Mouse (Mus musculus) liver, embryonic 11.5 days (tissue): ENCODE data around the gene Nedd9. TPM values are rescaled to one million over a fixed set of nuclear protein-coding genes. Genes with fewer than 3 reads are reported as not detected.

Experiments used
- ATAC-seq: fragments of 200-750 bp; cut with Nextera tagmentation; replicated peaks from 2 replicates; pipeline ENCODE4 v1.8.0; 2017; ENCODE audit warnings: moderate number of reproducible peaks, mild to moderate bottlenecking, moderate TSS enrichment, moderate library complexity; ENCODE audit not compliant: low FRiP score
- DNase-seq: peaks from one replicate; pipeline ENCODE4 v3.0.0-alpha.2; 2017; ENCODE audit warnings: low spot score
- H3K27ac ChIP-seq: fragments of 300-500 bp; sonication (generic); 2 replicates; pipeline ENCODE4 v1.5.1; 2014; ENCODE audit warnings: mild to moderate bottlenecking, low read depth, low read length, control low read depth
- H3K27me3 ChIP-seq: fragments of 300-500 bp; sonication (generic); replicated peaks from 2 replicates; pipeline ENCODE4 v1.6.1; 2014; ENCODE audit warnings: low read length, mixed read lengths; ENCODE audit not compliant: control insufficient read depth, insufficient read depth
- H3K36me3 ChIP-seq: fragments of 300-500 bp; sonication (generic); 2 replicates; pipeline ENCODE4 v1.6.1; 2014; ENCODE audit warnings: mild to moderate bottlenecking, low read length, moderate library complexity, mixed read lengths; ENCODE audit not compliant: control insufficient read depth, insufficient read depth
- H3K4me1 ChIP-seq: fragments of 300-500 bp; sonication (generic); replicated peaks from 2 replicates; pipeline ENCODE4 v1.6.1; 2014; ENCODE audit warnings: low read length, mixed read lengths; ENCODE audit not compliant: control insufficient read depth, insufficient read depth
- H3K4me2 ChIP-seq: fragments of 300-500 bp; sonication (generic); 2 replicates; pipeline ENCODE4 v1.6.1; 2014; ENCODE audit warnings: mild to moderate bottlenecking, control low read depth, moderate library complexity
- H3K4me3 ChIP-seq: fragments of 300-500 bp; sonication (generic); 2 replicates; pipeline ENCODE4 v1.5.1; 2014; ENCODE audit warnings: low read depth, low read length, control low read depth
- H3K9ac ChIP-seq: fragments of 300-500 bp; sonication (generic); 2 replicates; pipeline ENCODE4 v1.6.1; 2014; ENCODE audit warnings: low read depth, low read length, control low read depth
- H3K9me3 ChIP-seq: fragments of 300-500 bp; sonication (generic); 2 replicates; pipeline ENCODE4 v1.6.1; 2016; ENCODE audit warnings: low read length, inconsistent platforms, mixed read lengths; ENCODE audit not compliant: control insufficient read depth
- WGBS: fragments of 180-500 bp; shearing (Covaris S2); extraction: QIAGEN DNeasy Blood & Tissue Kit; methylation state at CpG from one replicate; pipeline ENCODE4 v1.1.7; 2014; 5-methylcytosine and 5-hydroxymethylcytosine counted together
- polyA plus RNA-seq: library from polyadenylated mRNA; unstranded; fragments of >200 nt; fragmentation: Nextera tagmentation; extraction: Ambion mirVana; gene quantifications from 2 replicates; pipeline ENCODE4 v1.2.1, GENCODE M21; 2014

Gene Nedd9
- polyA plus RNA-seq, 1 experiment from 2014 or later = 6.1 TPM

DNA sequence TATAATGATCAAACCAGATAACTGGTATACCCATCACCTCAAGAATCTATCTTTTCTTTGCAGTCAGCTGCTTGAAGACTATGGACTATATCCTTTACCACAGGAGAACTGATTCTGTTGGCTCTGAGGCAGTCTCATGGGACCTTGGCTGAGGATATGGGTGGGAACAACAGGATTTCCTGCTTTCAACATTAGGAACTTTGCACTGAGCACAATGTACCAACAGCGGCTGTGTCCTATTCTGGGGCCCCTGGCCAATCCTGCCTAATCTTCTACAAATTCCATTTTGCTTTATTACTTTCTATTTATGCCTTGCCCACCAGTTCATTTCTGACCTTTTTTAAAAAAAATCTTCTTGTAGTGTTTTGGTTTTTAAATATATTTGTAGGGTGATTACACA is 21.0 kb downstream of the Nedd9 start:
- no peak overlapping the region for H3K9ac ChIP-seq
- WGBS = 78% methylated on average over 1 of the region's 1 CpGs
- H3K27ac ChIP-seq = no peak overlapping the region
- H3K9me3 ChIP-seq = no peaks in the 10 kb centered on the region
- no peak overlapping the region for H3K4me2 ChIP-seq
- H3K36me3 ChIP-seq = no peaks in the 10 kb centered on the region
- H3K4me3 ChIP-seq = no peak overlapping the region
- no peaks in the 10 kb centered on the region for H3K27me3 ChIP-seq
- DNase-seq (no peak), ATAC-seq (no peak)
- H3K4me1 ChIP-seq = no peaks in the 10 kb centered on the region

DNA sequence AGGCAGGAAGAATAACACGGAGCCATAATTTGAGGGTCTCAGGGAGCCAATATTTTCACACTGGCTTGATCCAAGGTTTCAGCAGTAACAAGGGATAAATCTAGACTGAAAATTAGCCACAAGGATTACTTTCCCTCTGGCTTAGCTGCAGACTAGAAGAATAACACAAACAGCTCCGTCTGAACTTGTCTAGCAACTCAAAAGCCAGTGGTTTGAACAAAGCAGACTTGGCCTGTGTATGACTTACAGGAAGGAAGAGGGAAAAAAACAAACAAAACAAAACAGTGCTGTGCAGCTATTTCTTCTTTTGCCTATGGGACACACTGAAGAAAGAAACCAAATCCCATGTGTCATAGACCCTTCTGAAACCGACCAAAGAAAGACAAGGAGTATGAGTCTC is 25.7 kb downstream of the Nedd9 start:
- Histone ChIP-seq H3K9ac (no peak overlapping the region), H3K4me3 (no peak overlapping the region), H3K27ac (no peak overlapping the region), H3K4me1 (peaks cover 5% of the 10 kb centered on the region), H3K36me3 (no peaks in the 10 kb centered on the region), H3K4me2 (no peak overlapping the region), H3K9me3 (no peaks in the 10 kb centered on the region), H3K27me3 (no peaks in the 10 kb centered on the region)
- WGBS = 64% methylated on average over 3 of the region's 3 CpGs
- no peak for DNase-seq
- no peak for ATAC-seq

DNA sequence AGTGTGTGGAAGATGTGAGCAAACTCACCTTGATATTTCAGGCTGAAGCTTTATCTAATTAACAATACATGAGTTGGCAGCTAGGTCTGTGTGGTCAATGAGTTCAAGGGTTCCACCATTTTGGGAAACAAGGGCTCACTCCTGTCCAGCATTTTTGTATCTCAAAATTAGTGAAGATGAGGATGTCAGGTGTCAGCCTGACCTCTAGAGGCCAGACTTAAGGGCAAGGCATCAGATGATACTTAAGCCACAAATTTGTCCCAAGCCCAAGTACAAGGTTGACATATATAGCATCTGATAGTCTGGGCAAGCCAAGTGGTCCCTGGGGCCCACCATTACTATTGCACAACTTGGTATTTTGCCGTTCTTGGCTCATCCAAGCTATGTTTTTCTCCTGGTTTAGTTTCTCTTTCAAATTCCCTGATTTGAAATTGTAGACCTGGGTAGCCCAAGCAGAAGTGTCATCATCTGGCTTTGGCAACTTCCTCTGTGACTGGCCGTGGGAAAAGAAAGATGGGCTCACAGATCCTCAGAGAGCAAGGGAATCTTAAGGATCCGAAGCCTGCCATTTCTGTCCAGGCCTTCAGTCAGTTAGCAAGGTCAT is 27.4 kb downstream of the Nedd9 start:
- Histone ChIP-seq H3K36me3 (no peaks in the 10 kb centered on the region), H3K4me1 (peaks cover 7% of the 10 kb centered on the region), H3K27ac (no peak overlapping the region), H3K9me3 (no peaks in the 10 kb centered on the region), H3K9ac (no peak overlapping the region), H3K4me2 (no peak overlapping the region), H3K4me3 (no peak overlapping the region), H3K27me3 (no peaks in the 10 kb centered on the region)
- no peak for ATAC-seq
- DNase-seq = no peak
- 76% methylated on average over 3 of the region's 3 CpGs for WGBS

DNA sequence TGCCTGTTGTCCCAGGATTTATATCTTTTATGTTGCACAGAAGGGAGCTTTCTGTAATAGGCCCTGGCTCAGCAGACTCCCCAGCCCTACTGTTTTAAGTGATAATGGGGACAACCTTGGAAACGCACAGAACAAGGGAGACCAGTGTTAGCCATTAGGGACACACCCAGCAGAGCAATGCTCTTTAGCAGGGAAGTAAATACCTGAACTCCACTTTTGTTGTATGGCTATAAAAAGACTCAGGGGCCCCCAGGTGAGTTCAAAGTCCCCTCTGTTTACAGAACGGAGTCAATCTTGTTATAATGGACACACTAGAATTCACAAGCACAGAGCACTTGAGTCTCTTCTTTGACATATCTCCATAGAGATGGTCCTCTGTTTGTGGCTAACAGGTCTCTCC is 28.5 kb downstream of the Nedd9 start:
- Histone ChIP-seq H3K4me1 (peaks cover 7% of the 10 kb centered on the region), H3K36me3 (no peaks in the 10 kb centered on the region), H3K27me3 (no peaks in the 10 kb centered on the region), H3K4me2 (no peak overlapping the region), H3K4me3 (no peak overlapping the region), H3K9me3 (no peaks in the 10 kb centered on the region), H3K9ac (no peak overlapping the region), H3K27ac (no peak overlapping the region)
- ATAC-seq (no peak), DNase-seq (no peak)
- WGBS = 74% methylated on average over 2 of the region's 2 CpGs

DNA sequence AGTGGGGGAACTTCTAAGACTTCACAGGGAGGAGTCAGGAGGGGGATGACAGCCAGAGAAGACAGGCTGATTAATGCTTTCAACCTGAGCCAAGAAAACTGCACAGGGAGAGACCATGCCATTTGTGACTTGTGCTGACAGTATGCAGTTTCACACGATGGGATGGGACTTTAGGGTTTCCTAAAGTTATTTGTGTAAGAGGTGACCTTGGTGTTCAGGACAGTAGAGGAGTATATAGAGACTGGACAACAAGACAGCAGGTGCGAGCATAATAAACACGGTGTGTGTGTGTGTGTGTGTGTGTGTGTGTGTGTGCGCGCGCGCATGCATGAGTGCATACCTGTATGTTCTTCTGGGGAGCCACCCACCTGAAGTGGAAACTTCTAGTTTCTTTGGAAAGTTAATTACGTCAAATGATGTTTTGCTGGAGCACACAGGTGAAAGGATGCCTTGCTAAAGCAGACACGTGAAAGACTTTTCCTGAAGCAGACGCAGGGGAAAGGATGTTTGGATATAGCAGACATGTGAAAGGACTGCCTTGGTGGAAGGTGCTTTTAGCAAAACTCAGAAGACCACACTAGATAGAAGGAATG is 29.3 kb downstream of the Nedd9 start:
- no peak overlapping the region for H3K4me2 ChIP-seq
- H3K9ac ChIP-seq = no peak overlapping the region
- no peak overlapping the region for H3K4me3 ChIP-seq
- DNase-seq (no peak), ATAC-seq (no peak)
- no peaks in the 10 kb centered on the region for H3K36me3 ChIP-seq
- no peaks in the 10 kb centered on the region for H3K27me3 ChIP-seq
- peaks cover 7% of the 10 kb centered on the region for H3K4me1 ChIP-seq
- no peak overlapping the region for H3K27ac ChIP-seq
- no peaks in the 10 kb centered on the region for H3K9me3 ChIP-seq
- 86% methylated on average over 10 of the region's 10 CpGs for WGBS

DNA sequence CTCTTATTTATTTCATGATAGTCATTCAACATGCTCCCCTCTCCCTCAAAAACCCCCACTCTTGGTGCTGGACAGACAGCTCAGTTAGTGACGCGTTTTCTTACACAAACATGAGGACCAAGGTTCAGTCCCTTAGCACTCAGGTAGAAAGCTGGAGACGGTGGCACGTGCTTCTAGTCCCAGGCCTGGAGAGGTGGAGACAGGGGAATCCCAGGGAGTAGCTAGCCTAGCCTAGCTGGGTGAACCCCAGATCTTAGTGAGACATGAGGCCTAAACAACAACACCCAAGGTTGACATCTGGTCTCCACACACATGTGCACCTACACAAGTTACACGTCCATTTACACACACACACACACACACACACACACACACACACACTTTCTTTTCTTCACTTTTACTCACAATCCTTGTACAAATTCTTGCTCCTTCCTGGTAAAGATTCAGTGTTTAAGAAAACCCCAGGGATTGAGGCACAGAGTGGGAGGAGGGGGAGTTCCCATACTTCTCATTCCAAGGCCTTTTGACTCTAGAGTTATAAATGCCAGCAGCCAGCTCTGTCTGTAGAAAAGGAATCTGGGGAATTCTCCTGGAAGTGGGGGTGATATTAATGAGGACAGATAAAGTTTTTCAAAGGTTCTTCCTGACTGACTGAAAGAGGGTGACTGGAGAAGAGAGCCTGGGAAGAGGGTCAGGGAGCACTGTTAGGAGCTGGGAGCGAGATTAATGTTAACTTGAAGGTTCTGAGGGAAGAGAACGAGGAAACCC is 29.9 kb downstream of the Nedd9 start:
- Histone ChIP-seq H3K27me3 (no peaks in the 10 kb centered on the region), H3K4me3 (no peak overlapping the region), H3K9ac (no peak overlapping the region), H3K4me2 (no peak overlapping the region), H3K27ac (no peak overlapping the region), H3K4me1 (peaks cover 7% of the 10 kb centered on the region), H3K36me3 (no peaks in the 10 kb centered on the region), H3K9me3 (no peaks in the 10 kb centered on the region)
- DNase-seq = no peak
- WGBS = 55% methylated on average over 7 of the region's 7 CpGs
- ATAC-seq = no peak

DNA sequence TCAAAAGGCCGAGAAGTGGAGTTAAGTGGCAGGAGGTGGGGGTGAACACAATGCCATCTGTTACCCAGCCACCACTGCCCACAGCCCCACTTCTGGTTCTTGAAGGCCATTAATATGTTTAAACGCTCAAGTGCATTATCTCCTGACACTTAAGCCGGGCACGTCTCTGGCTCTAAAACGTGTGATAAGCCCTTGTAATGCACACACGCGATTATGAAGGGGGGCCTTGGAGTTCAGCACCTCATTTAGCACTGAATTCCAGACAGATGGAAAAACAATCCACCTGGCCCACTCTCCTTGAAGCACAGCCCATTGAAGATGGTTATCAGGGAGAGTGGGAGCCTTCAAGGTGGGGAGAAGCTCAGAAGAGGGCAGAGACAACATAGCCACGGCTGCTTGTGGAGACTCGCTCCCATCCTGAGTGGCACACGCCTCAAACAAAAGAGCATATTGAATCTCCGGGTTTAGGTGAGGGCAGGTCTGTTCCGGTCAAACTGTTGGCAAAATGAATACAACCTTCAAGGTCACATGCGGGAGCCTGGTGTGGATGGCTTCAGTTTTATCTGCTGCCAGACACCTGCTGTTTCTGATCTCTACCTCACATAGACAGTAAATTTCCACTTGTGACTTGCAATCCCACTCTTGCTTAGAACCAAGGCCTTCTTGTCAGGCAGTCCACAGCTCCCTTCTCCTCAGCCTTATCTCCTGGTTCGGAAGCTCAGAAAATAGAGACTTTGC is 30.7 kb downstream of the Nedd9 start:
- Histone ChIP-seq H3K27me3 (no peaks in the 10 kb centered on the region), H3K4me2 (no peak overlapping the region), H3K9ac (no peak overlapping the region), H3K27ac (no peak overlapping the region), H3K4me1 (peaks cover 7% of the 10 kb centered on the region), H3K9me3 (no peaks in the 10 kb centered on the region), H3K36me3 (no peaks in the 10 kb centered on the region), H3K4me3 (no peak overlapping the region)
- 58% methylated on average over 14 of the region's 14 CpGs for WGBS
- ATAC-seq = no peak
- no peak for DNase-seq

DNA sequence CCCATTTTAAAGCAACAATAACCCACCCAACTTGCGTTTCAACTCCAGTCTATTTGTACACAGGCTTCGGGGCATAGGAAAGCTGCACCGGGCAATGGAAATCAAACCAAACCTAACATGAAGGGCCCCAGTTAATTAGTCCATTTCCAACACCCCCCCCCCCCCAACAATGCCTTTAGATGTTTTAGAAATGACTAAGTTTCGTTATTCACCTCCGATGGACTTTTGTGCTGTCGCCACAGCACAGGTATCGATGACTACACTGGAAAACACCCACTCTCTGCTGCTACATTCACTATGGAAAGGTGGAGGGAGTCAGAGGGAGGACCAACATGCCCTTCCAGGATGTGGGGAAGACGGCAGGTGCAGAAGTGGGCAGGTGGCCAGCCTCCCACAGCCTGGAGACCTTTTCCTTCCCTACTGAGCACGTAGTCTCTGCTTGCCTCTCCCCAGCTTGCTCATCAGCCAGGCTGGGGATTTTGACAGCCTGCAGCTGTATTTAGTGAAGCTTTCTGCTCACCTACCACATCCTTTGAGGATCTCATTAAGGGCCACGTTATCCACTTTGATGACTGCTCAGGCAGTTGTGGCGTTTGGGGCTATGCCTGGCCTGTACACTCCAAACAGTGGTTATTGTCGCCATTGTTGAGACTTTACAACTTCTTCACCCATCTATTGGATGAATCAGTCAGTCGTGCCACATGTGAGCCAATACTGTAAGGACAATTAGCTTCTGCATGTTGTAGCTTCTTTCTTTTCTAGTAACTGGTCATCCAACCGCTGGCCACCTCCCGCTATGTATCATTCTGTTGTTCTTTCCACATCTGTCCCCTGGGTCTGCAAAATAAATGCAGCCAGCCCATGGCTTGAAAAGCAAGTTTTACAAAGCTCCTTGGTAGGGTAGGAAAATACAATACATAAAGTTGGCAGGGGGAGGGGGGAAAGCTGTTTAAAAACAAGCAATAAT is 33.7 kb downstream of the Nedd9 start:
- Histone ChIP-seq H3K27me3 (no peaks in the 10 kb centered on the region), H3K27ac (no peak overlapping the region), H3K4me2 (no peak overlapping the region), H3K9ac (no peak overlapping the region), H3K4me1 (peaks cover 7% of the 10 kb centered on the region), H3K4me3 (no peak overlapping the region), H3K36me3 (no peaks in the 10 kb centered on the region), H3K9me3 (no peaks in the 10 kb centered on the region)
- DNase-seq = no peak
- WGBS = 85% methylated on average over 15 of the region's 15 CpGs
- no peak for ATAC-seq
